ENCODE assay signal across 8 mouse cellular contexts in genomic region chr2:25579737-25580460, GRCm38 (mm10). TPM values are rescaled to one million over a fixed set of nuclear protein-coding genes. Genes with fewer than 3 reads are reported as not detected.
DNase-seq lines count a peak whose midpoint lies in the region; ATAC-seq lines count a peak whose summit lies in the region.

No protein-coding gene starts in this region.

- H3K4me1 ChIP-seq in embryonic facial prominence, embryonic 13.5 days: peaks cover 69% of the 10 kb centered on the region
- H3K4me1 ChIP-seq in intestine, embryonic 14.5 days (replicated peaks; ENCODE audit: control insufficient read depth, insufficient read depth, low read length): peaks cover 51% of the 10 kb centered on the region
- peaks cover 45% of the 10 kb centered on the region for H3K4me1 ChIP-seq in liver, embryonic 11.5 days (replicated peaks; ENCODE audit: control insufficient read depth, insufficient read depth, low read length)
- H3K4me1 ChIP-seq in neural tube, embryonic 13.5 days (replicated peaks): peaks cover 80% of the 10 kb centered on the region

- ATAC-seq in embryonic facial prominence, embryonic 13.5 days (ENCODE audit: insufficient number of reproducible peaks, insufficient read depth, low FRiP score, low TSS enrichment, low read depth): no peak
- ATAC-seq in intestine, embryonic 14.5 days (replicated peaks; ENCODE audit: low FRiP score, low TSS enrichment, low read depth): no peak
- no peak for ATAC-seq in liver, embryonic 11.5 days (replicated peaks; ENCODE audit: low FRiP score)
- no peak for ATAC-seq in neural tube, embryonic 13.5 days (ENCODE audit: low read depth)

- DNase-seq in adrenal gland, postnatal 10 days: peak; percentile 50
- no peak for DNase-seq in adrenal gland, adult 8-10 months
- DNase-seq in NIH3T3 (ENCODE audit: low read depth): peak; percentile 55
- DNase-seq in intestine, embryonic 14.5 days (ENCODE audit: low spot score): peak; percentile 75
- DNase-seq in liver, embryonic 11.5 days (ENCODE audit: low spot score): no peak
- no peak for DNase-seq in adrenal gland, postnatal 4 days (ENCODE audit: low spot score in 2 of 2)

- no peak overlapping the region for H3K27ac ChIP-seq in embryonic facial prominence, embryonic 13.5 days
- H3K27ac ChIP-seq in intestine, embryonic 14.5 days (ENCODE audit: low read depth): no peak overlapping the region
- no peak overlapping the region for H3K27ac ChIP-seq in liver, embryonic 11.5 days (ENCODE audit: low read depth, low read length)
- H3K27ac ChIP-seq in neural tube, embryonic 13.5 days (replicated peaks): no peak overlapping the region

- H3K4me3 ChIP-seq in embryonic facial prominence, embryonic 13.5 days: peak overlapping the region; percentile 32
- H3K4me3 ChIP-seq in intestine, embryonic 14.5 days (ENCODE audit: low read depth, low read length): peak overlapping the region; percentile 24
- peak overlapping the region; percentile 30 for H3K4me3 ChIP-seq in liver, embryonic 11.5 days (ENCODE audit: low read depth, low read length)
- H3K4me3 ChIP-seq in neural tube, embryonic 13.5 days: peak overlapping the region; percentile 18; the same call in 1 of the 2 replicates

- peak overlapping the region; percentile 53 for H3K4me2 ChIP-seq in embryonic facial prominence, embryonic 13.5 days
- H3K4me2 ChIP-seq in intestine, embryonic 14.5 days (ENCODE audit: low read length): peak overlapping the region; percentile 41
- peak overlapping the region; percentile 42 for H3K4me2 ChIP-seq in liver, embryonic 11.5 days
- peak overlapping the region; percentile 72 for H3K4me2 ChIP-seq in neural tube, embryonic 13.5 days

- H3K27me3 ChIP-seq in embryonic facial prominence, embryonic 13.5 days: peaks cover 60% of the 10 kb centered on the region
- H3K27me3 ChIP-seq in intestine, embryonic 14.5 days (replicated peaks; ENCODE audit: control insufficient read depth, insufficient read depth, low read length): peaks cover 50% of the 10 kb centered on the region
- H3K27me3 ChIP-seq in liver, embryonic 11.5 days (replicated peaks; ENCODE audit: control insufficient read depth, insufficient read depth, low read length): peaks cover 57% of the 10 kb centered on the region
- peaks cover 56% of the 10 kb centered on the region for H3K27me3 ChIP-seq in neural tube, embryonic 13.5 days

- peaks cover 21% of the 10 kb centered on the region for H3K36me3 ChIP-seq in embryonic facial prominence, embryonic 13.5 days
- peaks cover 19% of the 10 kb centered on the region for H3K36me3 ChIP-seq in intestine, embryonic 14.5 days (ENCODE audit: control insufficient read depth, insufficient read depth, low read length)
- peaks cover 9% of the 10 kb centered on the region for H3K36me3 ChIP-seq in liver, embryonic 11.5 days (ENCODE audit: control insufficient read depth, insufficient read depth, low read length)
- H3K36me3 ChIP-seq in neural tube, embryonic 13.5 days: peaks cover 24% of the 10 kb centered on the region

- WGBS in embryonic facial prominence, embryonic 13.5 days: 4% methylated on average over 27 of the region's 27 CpGs
- WGBS in intestine, embryonic 14.5 days: 8% methylated on average over 27 of the region's 27 CpGs
- WGBS in liver, embryonic 11.5 days: 6% methylated on average over 27 of the region's 27 CpGs
- WGBS in neural tube, embryonic 13.5 days: 6% methylated on average over 27 of the region's 27 CpGs

- H3K9me3 ChIP-seq in embryonic facial prominence, embryonic 13.5 days: no peaks in the 10 kb centered on the region
- H3K9me3 ChIP-seq in intestine, embryonic 14.5 days (ENCODE audit: control insufficient read depth, low read length): no peaks in the 10 kb centered on the region
- no peaks in the 10 kb centered on the region for H3K9me3 ChIP-seq in liver, embryonic 11.5 days (ENCODE audit: control insufficient read depth, low read length)
- H3K9me3 ChIP-seq in neural tube, embryonic 13.5 days: no peaks in the 10 kb centered on the region

- peak overlapping the region; percentile 46; the same call in 1 of the 2 replicates for H3K9ac ChIP-seq in embryonic facial prominence, embryonic 13.5 days
- H3K9ac ChIP-seq in intestine, embryonic 14.5 days (ENCODE audit: low read length): no peak overlapping the region
- no peak overlapping the region for H3K9ac ChIP-seq in liver, embryonic 11.5 days (ENCODE audit: low read depth, low read length)
- H3K9ac ChIP-seq in neural tube, embryonic 13.5 days: no peak overlapping the region; the same call in 1 of the 2 replicates

RNA-seq across cellular contexts. Expression of gene Ajm1, which starts 1.7 kb away (rescaled TPM):
- 1 to 10 TPM; 1.8 to 2.2 TPM for total RNA-seq in adrenal gland, postnatal 10 days (2021)
- total RNA-seq in adrenal gland, adult 8-10 months (2022): 1 to 10 TPM; 1.6 to 4.8 (median 3.8) TPM
- polyA plus RNA-seq in embryonic facial prominence, embryonic 13.5 days (2015; fragmentation: Nextera tagmentation; extraction: Ambion mirVana): 0.39 and 0.62 TPM in 2 replicates
- polyA plus RNA-seq in intestine, embryonic 14.5 days (2014; fragmentation: Nextera tagmentation; extraction: Ambion mirVana): 1.8 and 2.0 TPM in 2 replicates
- 0.21 TPM in 1 of 2 replicates, not detected in the other for polyA plus RNA-seq in liver, embryonic 11.5 days (2014; fragmentation: Nextera tagmentation; extraction: Ambion mirVana)
- polyA plus RNA-seq in neural tube, embryonic 13.5 days (2015; fragmentation: Nextera tagmentation; extraction: Ambion mirVana): 7.1 and 8.4 TPM in 2 replicates
- 1 to 10 TPM; 4.6 to 5.3 TPM for total RNA-seq in adrenal gland, postnatal 4 days (2021)

RNA-seq across cellular contexts. Expression of gene Phpt1, which starts 4.9 kb away (rescaled TPM):
- 10 to 100 TPM; 63.5 to 82.8 TPM for total RNA-seq in adrenal gland, postnatal 10 days (2021)
- 10 to 100 TPM; 61.3 to 76.9 (median 66.1) TPM for total RNA-seq in adrenal gland, adult 8-10 months (2022)
- 169 and 174 TPM in 2 replicates for polyA plus RNA-seq in embryonic facial prominence, embryonic 13.5 days (2015; fragmentation: Nextera tagmentation; extraction: Ambion mirVana)
- polyA plus RNA-seq in intestine, embryonic 14.5 days (2014; fragmentation: Nextera tagmentation; extraction: Ambion mirVana): 278 and 287 TPM in 2 replicates
- 112 and 116 TPM in 2 replicates for polyA plus RNA-seq in liver, embryonic 11.5 days (2014; fragmentation: Nextera tagmentation; extraction: Ambion mirVana)
- 180 and 188 TPM in 2 replicates for polyA plus RNA-seq in neural tube, embryonic 13.5 days (2015; fragmentation: Nextera tagmentation; extraction: Ambion mirVana)
- total RNA-seq in adrenal gland, postnatal 4 days (2021): 10 to 100 TPM; 74.7 to 80.0 TPM

RNA-seq across cellular contexts. Expression of gene Mamdc4, which starts 5.3 kb away (rescaled TPM):
- 1 to 10 TPM; 1.6 to 6.3 TPM for total RNA-seq in adrenal gland, postnatal 10 days (2021)
- 10 to 100 TPM in 1 of 4 experiments, 1 to 10 TPM in 3; 1.4 to 11.0 (median 4.0) TPM for total RNA-seq in adrenal gland, adult 8-10 months (2022)
- polyA plus RNA-seq in embryonic facial prominence, embryonic 13.5 days (2015; fragmentation: Nextera tagmentation; extraction: Ambion mirVana): 4.3 and 7.2 TPM in 2 replicates
- polyA plus RNA-seq in intestine, embryonic 14.5 days (2014; fragmentation: Nextera tagmentation; extraction: Ambion mirVana): 59.1 and 85.2 TPM in 2 replicates
- polyA plus RNA-seq in liver, embryonic 11.5 days (2014; fragmentation: Nextera tagmentation; extraction: Ambion mirVana): 1.3 and 1.8 TPM in 2 replicates
- 2.5 and 3.4 TPM in 2 replicates for polyA plus RNA-seq in neural tube, embryonic 13.5 days (2015; fragmentation: Nextera tagmentation; extraction: Ambion mirVana)
- total RNA-seq in adrenal gland, postnatal 4 days (2021): 1 to 10 TPM; 4.1 to 7.1 TPM

RNA-seq across cellular contexts. Expression of gene Edf1, which starts 22.3 kb away (rescaled TPM):
- total RNA-seq in adrenal gland, postnatal 10 days (2021): 100 to 1,000 TPM; 266 to 285 TPM
- total RNA-seq in adrenal gland, adult 8-10 months (2022): 100 to 1,000 TPM; 149 to 331 (median 215) TPM
- 335 and 341 TPM in 2 replicates for polyA plus RNA-seq in embryonic facial prominence, embryonic 13.5 days (2015; fragmentation: Nextera tagmentation; extraction: Ambion mirVana)
- 356 and 385 TPM in 2 replicates for polyA plus RNA-seq in intestine, embryonic 14.5 days (2014; fragmentation: Nextera tagmentation; extraction: Ambion mirVana)
- polyA plus RNA-seq in liver, embryonic 11.5 days (2014; fragmentation: Nextera tagmentation; extraction: Ambion mirVana): 367 and 380 TPM in 2 replicates
- 426 and 453 TPM in 2 replicates for polyA plus RNA-seq in neural tube, embryonic 13.5 days (2015; fragmentation: Nextera tagmentation; extraction: Ambion mirVana)
- total RNA-seq in adrenal gland, postnatal 4 days (2021): 100 to 1,000 TPM; 171 to 191 TPM

RNA-seq across cellular contexts. Expression of gene Rabl6, which starts 28.4 kb away (rescaled TPM):
- 10 to 100 TPM; 70.0 to 88.5 TPM for total RNA-seq in adrenal gland, postnatal 10 days (2021)
- 100 to 1,000 TPM; 121 to 178 (median 137) TPM for total RNA-seq in adrenal gland, adult 8-10 months (2022)
- polyA plus RNA-seq in embryonic facial prominence, embryonic 13.5 days (2015; fragmentation: Nextera tagmentation; extraction: Ambion mirVana): 80.3 and 81.9 TPM in 2 replicates
- polyA plus RNA-seq in intestine, embryonic 14.5 days (2014; fragmentation: Nextera tagmentation; extraction: Ambion mirVana): 59.2 and 65.6 TPM in 2 replicates
- 59.3 and 67.7 TPM in 2 replicates for polyA plus RNA-seq in liver, embryonic 11.5 days (2014; fragmentation: Nextera tagmentation; extraction: Ambion mirVana)
- polyA plus RNA-seq in neural tube, embryonic 13.5 days (2015; fragmentation: Nextera tagmentation; extraction: Ambion mirVana): 65.7 and 74.3 TPM in 2 replicates
- 100 to 1,000 TPM; 117 to 128 TPM for total RNA-seq in adrenal gland, postnatal 4 days (2021)

Comparison
In these comparisons a context has a peak if more than half of its experiments do, and no peak if none do; other contexts are left out.
1. DNase-seq: peak in adrenal gland, postnatal 10 days (single experiment), NIH3T3 (single experiment) and intestine, embryonic 14.5 days (single experiment); none in adrenal gland, adult 8-10 months (single experiment), liver, embryonic 11.5 days (single experiment) and adrenal gland, postnatal 4 days (0 of 2).
2. Peak in every context shown above with its lines, with median percentiles within 50 percentile points of each other: H3K4me2 ChIP-seq and H3K4me3 ChIP-seq.